Mouse (Mus musculus) c-Kit-positive CD71-negative TER-119-negative erythroid progenitor cells, embryonic 14.5 days (primary cell): Measurements from ENCODE around the gene Sox4.

ENCODE experiments used
- DNase-seq: peaks from one replicate; pipeline ENCODE4 v3.0.0-alpha.2; 2013; ENCODE audit warnings: low read depth

Sox4 gene

DNA sequence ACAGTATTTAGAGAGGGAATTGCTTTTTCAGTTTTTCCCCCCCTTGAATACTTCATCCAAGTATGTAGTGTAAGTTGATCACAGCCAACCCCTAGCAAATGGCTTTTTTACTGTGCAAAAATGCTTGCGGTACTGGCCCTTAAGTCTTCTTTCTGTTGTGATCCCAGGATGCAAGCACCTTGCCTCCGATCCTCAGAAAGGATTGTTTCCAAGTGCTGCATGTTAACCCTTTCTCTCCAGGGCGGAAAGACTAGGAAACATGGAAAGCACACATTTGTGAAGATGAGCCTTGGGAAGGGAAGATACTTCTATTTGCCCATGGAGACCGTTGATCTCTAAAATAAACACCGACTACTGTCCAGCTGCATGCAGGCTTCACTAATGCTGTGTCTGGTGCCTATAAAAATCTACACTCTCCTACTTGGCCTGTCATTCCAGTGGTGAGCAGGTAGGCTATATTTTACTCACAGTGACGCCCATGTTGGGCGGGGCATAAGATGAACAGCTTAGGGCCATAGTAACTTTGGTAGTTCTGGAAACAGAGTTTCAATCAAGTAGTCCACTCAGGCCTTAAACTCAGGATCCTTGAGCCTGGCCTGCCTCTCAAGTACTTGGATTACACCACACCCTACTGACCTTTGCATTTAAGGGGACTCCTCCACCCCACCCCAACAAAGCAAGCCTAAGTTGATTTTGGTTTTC is 5.6 kb downstream of the Sox4 start:
- DNase-seq, result no peak

DNA sequence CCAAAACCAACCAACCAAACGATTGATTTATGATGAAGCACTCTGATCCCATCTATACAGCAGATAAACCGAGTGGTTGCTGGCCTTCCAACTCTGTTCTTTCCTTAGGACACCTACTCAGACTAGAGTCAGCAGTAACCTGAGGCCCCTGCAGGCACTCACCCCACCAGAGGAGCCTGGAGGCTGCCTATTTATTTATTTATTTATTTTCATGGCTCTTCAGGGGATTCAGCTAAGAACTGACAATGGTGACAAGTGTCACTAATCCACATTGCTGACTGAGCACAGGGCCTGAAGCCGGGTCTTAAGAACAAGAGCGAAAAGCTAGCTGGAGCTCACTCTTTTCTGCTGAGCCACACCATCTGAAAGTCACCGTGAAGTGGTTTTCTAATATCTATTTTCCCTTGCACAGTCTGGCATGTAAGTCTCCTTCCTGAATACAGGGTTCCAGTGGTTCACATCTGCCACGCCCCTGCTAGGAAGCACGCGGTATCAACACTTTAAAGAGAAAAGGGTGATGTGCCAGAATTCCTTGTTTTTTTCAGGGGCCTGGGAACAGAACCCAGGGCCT is 6.9 kb downstream of the Sox4 start:
- DNase-seq, result no peak

GRCm38 (mm10) chr13:28945681-28946080 is 7.8 kb downstream of the Sox4 start:
- DNase-seq, result no peak

- DNase-seq, result no peak
These were observed 10.6 kb downstream of the Sox4 start for GRCm38 (mm10) chr13:28942926-28943325.

GRCm38 (mm10) chr13:28941983-28942630 is 11.4 kb downstream of the Sox4 start:
- DNase-seq, result no peak

GRCm38 (mm10) chr13:28933375-28933774 is 20.1 kb downstream of the Sox4 start:
- no peak for DNase-seq

DNA sequence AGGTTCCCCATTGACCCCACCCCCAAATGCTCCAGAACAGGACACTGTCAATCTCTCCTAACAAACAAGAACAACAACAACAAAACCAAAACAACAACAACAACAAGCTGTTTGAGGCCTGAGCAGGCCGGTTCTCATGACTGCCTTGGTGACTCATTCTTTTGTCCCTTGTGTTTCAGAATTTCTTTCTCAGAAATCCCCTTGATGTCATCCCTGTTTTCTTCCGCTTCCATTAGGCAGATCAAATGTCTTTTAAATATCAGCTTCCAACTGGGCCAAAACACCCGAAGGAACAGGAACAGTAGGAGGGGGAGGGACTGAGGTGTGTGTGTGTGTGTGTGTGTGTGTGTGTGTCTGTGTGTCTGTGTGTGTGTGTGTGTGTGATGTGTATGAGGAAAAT is 21.7 kb downstream of the Sox4 start:
- DNase-seq, result no peak

DNA sequence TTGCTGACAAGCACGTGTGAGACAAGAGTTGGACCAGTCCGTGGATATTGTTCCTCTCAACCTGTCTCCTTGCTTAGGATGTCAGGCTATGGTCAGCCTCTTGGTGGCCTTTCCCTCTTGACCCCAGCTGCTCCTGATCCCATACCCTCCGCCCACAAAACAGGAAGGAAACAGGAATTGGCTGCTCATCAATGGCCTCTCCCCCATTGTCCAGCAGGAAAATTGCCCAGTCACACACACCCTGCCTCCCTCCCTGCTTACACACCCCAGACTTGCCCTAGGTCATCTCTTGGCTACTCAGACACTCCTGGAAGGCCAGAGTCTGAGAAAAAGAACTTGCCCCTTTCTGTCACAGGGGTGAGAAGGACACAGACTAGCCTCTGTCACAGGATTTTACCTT is 22.2 kb downstream of the Sox4 start:
- no peak for DNase-seq

DNA sequence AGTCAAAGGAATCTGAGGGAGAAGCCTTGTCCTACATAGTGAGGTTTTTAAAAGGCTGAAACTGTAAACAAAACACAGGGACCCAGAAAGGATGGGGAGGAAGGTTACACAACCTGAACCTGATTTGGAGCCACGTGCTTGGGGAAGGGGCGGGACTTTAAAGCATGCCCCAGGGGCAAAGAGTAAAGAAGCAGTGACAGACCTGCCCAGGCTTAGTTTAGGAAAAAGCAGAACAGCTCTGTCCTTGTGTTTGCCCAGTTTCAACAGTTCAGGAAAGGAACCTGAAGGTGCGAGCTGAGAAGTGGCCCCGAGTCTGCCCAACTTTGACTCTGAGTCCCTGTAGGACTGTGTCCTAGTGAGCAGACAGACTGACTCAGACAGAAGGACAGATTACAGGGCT is 23.1 kb downstream of the Sox4 start:
- no peak for DNase-seq

- DNase-seq, result no peak
These were observed 23.6 kb downstream of the Sox4 start for GRCm38 (mm10) chr13:28929936-28930335.

DNA sequence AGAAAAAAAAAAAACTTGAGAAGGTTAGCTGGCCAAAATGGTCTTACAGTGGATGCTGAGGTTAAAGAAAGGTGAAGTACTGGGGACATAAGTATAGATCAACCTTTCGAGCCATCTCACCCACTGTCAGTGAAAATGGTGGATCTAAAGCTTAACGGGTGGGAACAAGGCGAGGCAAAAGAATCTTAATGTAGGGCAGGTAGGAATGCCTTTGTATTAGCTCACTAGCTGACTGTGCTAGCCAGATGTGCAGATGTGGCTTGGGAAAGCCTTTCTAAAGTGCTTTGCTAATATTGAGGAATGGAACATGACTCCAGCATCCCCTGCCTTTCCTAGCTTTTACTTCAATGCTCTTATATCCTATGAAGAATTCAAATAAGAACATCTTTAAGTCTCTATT is 30.4 kb downstream of the Sox4 start:
- DNase-seq, result no peak

GRCm38 (mm10) chr13:28917379-28918250 is 35.9 kb downstream of the Sox4 start:
- DNase-seq, result no peak

- DNase-seq, result no peak
These were observed 39.9 kb downstream of the Sox4 start for GRCm38 (mm10) chr13:28913656-28914055.

DNA sequence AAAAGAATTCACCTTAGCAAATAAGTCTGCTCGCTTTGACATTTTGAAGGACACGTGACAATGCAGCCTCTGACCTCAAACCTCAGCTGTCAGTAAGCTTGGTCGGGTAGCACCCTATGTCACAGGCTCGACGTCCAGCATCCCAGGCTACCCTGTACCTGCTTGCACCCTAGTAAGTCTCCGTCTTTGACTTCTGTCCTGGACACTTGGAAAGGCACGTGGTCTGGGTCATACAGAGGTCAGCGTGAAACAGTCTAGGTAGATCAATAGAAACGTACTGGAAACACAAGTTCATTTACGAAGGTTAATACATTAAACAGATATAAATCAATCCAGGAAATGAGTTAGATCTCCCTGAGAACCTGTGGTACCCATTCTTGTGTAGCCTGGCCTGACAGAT is 46.5 kb downstream of the Sox4 start:
- DNase-seq, result no peak
